Mouse (Mus musculus) hindbrain, embryonic 12.5 days (tissue): ENCODE results near the gene Otud5. TPM values are rescaled to one million over a fixed set of nuclear protein-coding genes. Genes with fewer than 3 reads are reported as not detected.

Experiments
- microRNA counts: library from miRNA; unstranded; fragments of <30 nt; microRNA quantifications from one replicate; lab custom pipeline; 2017
- microRNA-seq: library from miRNA; unstranded; fragments of <30 nt; microRNA quantifications from one replicate; pipeline ENCODE4, GENCODE M21; 2017
- polyA plus RNA-seq: library from polyadenylated mRNA; unstranded; fragments of >200 nt; fragmentation: Nextera tagmentation; extraction: Ambion mirVana; gene quantifications from 2 replicates; pipeline ENCODE4 v1.2.1, GENCODE M21; 2016

The Otud5 gene
- polyA plus RNA-seq, 1 experiment from 2014 or later, result 60.8 TPM

MicroRNAs encoded within 50 kb of the gene (microRNA counts, 519-probe panel; counts per million panel counts)
- 3,998 counts per million, percentile 81 among the panel's probes with 10 or more counts for microRNA mmu-miR-1198 (lab: Ali Mortazavi, UCI)

Small RNAs within 50 kb of the gene (microRNA-seq; reads per million reads assigned to microRNA genes)
- 36.3 reads per million, percentile 35 among the genes with 10 or more reads in this experiment for gene Mir1198

Other genes starting within 250 kb of the Otud5 start
- gene Ccdc22, start 235.8 kb upstream of the Otud5 start, polyA plus RNA-seq, result 30.9 and 32.6 TPM in 2 replicates
- gene Cacna1f, start 234.3 kb upstream of the Otud5 start, polyA plus RNA-seq, result 0.08 and 0.14 TPM in 2 replicates
- gene Syp, start 202.9 kb upstream of the Otud5 start, polyA plus RNA-seq, result 44.3 and 47.2 TPM in 2 replicates
- gene Prickle3, start 184.1 kb upstream of the Otud5 start, polyA plus RNA-seq, result 3.1 TPM in 2 replicates
- gene Plp2, start 170.0 kb upstream of the Otud5 start, polyA plus RNA-seq, result 39.3 and 44.7 TPM in 2 replicates
- gene Magix, start 160.1 kb upstream of the Otud5 start, polyA plus RNA-seq, result 0.50 TPM in 1 of 2 replicates, not detected in the other
- 45.5 and 46.4 TPM in 2 replicates for gene Gpkow, start 144.2 kb upstream of the Otud5 start, polyA plus RNA-seq
- gene Wdr45, start 127.0 kb upstream of the Otud5 start, polyA plus RNA-seq, result 23.6 and 30.0 TPM in 2 replicates
- 1.7 TPM in 1 of 2 replicates, not detected in the other for gene Gm45208, start 119.1 kb upstream of the Otud5 start, polyA plus RNA-seq
- 86.0 and 88.5 TPM in 2 replicates for gene Praf2, start 112.9 kb upstream of the Otud5 start, polyA plus RNA-seq
- gene Ccdc120, start 90.5 kb upstream of the Otud5 start, polyA plus RNA-seq, result 34.5 and 37.7 TPM in 2 replicates
- 33.9 and 34.8 TPM in 2 replicates for gene Tfe3, start 78.8 kb upstream of the Otud5 start, polyA plus RNA-seq
- 72.5 and 79.2 TPM in 2 replicates for gene Gripap1, start 51.6 kb upstream of the Otud5 start, polyA plus RNA-seq
- 1.1 and 2.0 TPM in 2 replicates for gene Kcnd1, start 19.1 kb upstream of the Otud5 start, polyA plus RNA-seq
- 9.5 and 10.0 TPM in 2 replicates for gene Pim2, start 36.9 kb downstream of the Otud5 start, polyA plus RNA-seq
- gene Slc35a2, start 42.7 kb downstream of the Otud5 start, polyA plus RNA-seq, result 35.1 and 40.1 TPM in 2 replicates
- 172 and 178 TPM in 2 replicates for gene Pqbp1, start 57.9 kb downstream of the Otud5 start, polyA plus RNA-seq
- gene Timm17b, start 58.0 kb downstream of the Otud5 start, polyA plus RNA-seq, result 138 and 144 TPM in 2 replicates
- not detected in 2 replicates for gene Gm10491, start 66.5 kb downstream of the Otud5 start, polyA plus RNA-seq
- not detected in 2 replicates for gene Gm10490, start 68.2 kb downstream of the Otud5 start, polyA plus RNA-seq
- 102 and 111 TPM in 2 replicates for gene Pcsk1n, start 78.5 kb downstream of the Otud5 start, polyA plus RNA-seq
- not detected in 2 replicates for gene Eras, start 87.2 kb downstream of the Otud5 start, polyA plus RNA-seq
- gene Hdac6, start 106.5 kb downstream of the Otud5 start, polyA plus RNA-seq, result 68.2 and 68.5 TPM in 2 replicates
- gene Gata1, start 136.7 kb downstream of the Otud5 start, polyA plus RNA-seq, result 0.98 and 1.5 TPM in 2 replicates
- not detected in 2 replicates for gene Glod5, start 177.1 kb downstream of the Otud5 start, polyA plus RNA-seq
- 58.6 and 60.2 TPM in 2 replicates for gene Suv39h1, start 233.4 kb downstream of the Otud5 start, polyA plus RNA-seq
- 0.21 TPM in 1 of 2 replicates, not detected in the other for gene Was, start 249.1 kb downstream of the Otud5 start, polyA plus RNA-seq